Mouse (Mus musculus) heart, postnatal 0 days (tissue): ENCODE measurements around the gene Rasd1.

Experiments
- CTCF ChIP-seq: IDR thresholded peaks from 2 replicates; pipeline ENCODE4 v1.5.1; 2016; ENCODE audit warnings: antibody characterized with exemption, control low read depth, low read depth
- EP300 ChIP-seq: IDR thresholded peaks from 2 replicates; pipeline ENCODE4 v1.6.1; 2016; ENCODE audit warnings: antibody characterized with exemption, low read depth

DNA sequence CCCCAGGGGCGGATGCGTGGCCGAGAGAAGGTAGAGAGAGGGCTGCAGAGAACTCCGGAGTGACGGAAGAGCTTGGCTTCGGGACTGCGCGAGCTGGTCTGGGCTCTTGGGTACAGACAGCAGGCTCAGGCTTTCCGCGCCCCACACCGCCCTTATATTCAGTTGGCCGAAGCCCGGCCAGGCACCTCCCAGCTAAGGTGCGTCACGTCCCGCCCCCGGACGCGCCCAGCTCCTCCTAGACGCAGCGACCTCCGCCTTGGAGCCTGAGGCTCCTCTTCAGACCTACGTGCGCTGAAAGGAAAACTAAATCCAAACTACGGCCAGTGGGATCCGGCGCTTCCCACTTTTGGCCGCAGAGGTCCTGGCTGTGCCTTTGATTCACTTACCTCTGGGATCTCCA lies at the start of gene Rasd1:
- no peak for TF ChIP-seq CTCF
- 0 out of 2 replicates have a peak, but pooled peaks have one; percentile 43 for TF ChIP-seq EP300
